Mouse (Mus musculus): ENCODE measurements around the gene Zic2. TPM values are rescaled to one million over a fixed set of nuclear protein-coding genes. Genes with fewer than 3 reads are reported as not detected.

The Zic2 gene
- not detected for polyA plus RNA-seq (2017; shearing (Covaris generic))

DNA sequence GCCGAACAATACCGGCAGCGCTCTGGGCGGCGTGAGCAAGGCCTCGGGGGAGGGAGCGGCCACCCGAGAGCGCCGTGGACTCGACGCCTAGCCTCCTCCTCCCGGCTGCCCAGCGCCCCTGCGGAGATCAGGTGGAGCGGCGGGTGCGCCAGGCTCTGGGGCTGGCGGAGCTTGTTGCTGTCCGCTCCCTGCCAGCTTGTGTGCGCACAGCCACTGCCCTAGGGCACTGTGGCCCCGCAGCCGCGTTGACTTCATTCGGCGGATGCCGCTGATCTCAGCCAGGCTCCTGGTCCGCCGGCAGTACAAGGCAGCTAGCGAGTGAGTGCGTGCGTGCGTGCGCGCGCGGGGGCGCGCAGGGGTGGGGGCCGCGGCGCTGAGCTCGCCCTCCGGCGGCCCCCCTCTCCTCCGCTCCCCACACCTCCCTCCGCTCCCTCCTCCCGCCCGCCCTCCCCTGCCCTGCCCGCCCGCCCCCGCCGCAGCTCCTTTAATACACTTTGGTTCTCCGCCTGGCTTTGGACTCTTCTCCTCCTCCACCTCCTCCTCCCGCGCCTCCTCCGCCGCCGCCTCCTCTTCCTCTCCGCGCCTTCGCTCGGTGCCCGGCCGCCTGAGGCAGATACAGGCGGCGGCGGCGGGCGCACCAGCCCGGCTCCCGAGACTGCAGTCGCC is at the start of gene Zic2:
Gene Zic2, plus strand, starts transcription at position 545 of the 666 bp plus-strand sequence.

DNA sequence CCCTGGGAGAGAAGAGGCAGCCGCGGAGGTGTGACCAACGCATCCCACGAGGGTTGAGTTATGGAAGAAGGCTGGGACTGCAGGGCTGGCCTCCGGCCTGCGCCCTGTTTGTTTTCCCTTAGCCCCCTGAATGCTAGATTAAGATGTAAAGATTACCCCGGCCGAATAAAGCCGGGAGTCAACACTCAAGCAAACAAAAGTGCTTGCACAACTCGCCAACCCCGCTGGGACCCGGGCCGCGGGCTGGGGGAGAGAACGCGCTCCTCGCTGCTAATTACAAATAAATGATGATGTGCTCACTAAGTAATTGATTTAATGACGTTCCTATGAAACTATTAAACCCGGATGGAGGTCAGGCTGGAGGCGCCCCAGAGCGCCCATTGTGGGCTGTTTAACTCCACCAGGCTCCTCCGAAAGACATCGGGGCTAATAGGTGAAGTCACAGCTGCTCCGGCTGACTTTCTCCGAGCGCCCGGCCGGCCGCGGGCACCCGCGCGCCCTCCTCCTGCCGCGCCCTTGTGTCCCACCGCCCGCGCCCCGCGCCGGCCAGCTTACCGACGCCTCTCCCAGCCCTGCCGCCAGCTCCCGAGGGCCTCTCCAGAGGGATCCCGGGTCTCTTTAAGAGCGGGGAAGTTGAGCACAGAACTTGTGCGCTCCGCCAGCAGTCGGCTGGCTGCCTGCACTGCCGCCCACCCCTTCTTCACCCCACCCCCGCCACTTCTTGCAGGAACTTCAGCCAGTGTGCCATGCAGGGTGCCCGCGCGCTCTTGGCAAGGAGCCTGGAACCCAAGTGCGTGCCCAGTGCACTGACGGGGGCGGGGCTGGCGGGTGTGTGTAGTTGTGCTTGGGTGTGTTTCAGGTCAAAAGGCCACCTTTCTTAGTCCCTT is 24.5 kb upstream of the Zic2 start, which contains the start of gene Gm5089:
Gene Gm5089, minus strand, starts transcription at position 620 of the 887 bp plus-strand sequence.

DNA sequence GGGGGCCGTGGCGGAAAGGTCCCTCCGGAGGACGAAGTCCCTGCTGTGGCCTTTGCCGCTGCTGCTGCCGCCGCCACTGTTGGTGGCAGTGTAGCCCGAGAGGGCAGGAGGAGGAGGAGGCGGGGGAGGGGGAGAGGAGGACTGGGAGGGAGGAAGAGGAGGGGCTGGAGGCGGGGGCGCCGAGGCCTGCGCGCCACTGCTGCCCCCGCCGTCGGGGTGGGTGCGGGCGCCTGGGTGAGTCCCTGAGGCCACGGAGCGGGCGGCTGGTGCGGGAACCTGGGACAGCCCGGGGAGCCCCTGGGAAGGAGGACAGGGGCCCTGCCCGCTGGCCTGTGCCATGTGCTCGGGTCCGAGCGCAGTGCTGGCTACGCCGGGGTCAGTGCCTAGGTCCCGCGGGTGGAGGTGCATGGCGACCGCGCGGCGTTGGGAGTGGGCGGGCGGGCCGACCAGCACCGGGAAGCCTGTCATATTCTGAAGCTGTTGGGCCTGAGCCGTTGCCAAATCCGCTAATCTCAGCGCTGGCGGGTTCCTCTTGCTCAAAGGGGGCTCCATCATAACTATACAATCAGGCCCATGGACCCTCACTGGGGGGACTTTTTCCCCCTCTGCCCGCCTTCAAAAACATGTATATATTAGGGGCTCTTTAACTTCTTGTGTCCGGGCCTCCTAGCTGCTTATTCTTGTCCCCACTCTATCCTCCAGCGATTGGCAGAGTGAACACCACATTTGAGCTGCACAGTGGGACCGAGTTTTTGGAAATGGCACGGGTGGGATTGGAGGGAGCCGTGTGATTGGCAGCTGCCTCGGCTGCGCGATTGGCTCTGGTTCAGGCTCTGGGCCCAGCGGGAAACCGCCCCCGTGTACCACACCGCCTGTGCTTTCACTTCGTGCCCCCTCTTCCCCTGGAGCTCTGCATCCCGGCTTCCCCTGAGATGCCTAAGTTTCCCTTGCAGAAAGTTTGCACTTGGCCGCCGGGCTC is 10.2 kb upstream of the Zic2 start, which contains the start of gene Zic5:
Gene Zic5, minus strand, starts transcription at position 915 of the 979 bp plus-strand sequence.

DNA sequence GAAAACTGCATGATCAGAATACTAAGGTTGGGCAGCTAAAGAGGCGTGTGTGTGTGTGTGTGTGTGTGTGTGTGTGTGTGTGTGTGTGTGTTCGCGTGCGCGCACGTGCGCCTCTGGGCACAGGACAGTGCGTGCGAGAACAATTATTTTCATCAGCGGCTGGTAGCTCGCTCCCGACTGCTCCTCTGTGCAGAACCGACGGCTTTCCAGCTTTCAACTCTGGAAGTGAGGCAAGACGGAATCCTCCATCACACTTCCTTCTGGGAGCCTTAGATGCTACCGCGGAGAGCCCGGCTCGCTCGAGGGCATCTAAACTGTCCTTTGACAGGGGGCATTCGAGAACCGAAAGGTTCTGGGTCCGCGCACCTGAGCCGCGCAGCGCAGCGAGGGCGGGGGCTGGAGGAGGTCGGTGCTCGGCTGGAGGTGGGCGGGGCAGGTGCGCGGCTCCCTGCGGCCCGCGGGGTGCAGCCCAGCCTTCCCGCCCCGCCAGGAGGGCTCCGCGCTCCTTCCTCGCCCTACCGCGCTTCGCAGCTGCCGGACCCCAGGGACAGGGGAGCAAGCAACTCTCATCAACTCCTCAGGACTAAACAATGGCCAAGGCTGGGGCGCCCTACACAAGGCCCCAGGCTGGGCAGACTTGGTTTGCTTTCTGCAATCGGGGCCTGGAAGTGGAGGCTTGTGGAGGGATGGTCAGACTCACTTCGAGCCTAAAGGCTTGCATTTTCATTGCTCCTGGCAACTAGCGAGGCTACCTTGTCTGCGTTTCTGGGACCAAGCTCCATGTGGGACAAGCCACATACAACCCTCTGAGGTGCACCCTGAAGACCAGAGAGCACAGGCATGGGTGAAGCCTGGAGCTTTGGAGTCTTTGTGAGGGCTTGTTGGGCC is 15.4 kb downstream of the Zic2 start, which contains the start of gene Gm10837:
Gene Gm10837, plus strand, starts transcription at position 146 of the 888 bp plus-strand sequence.

Other genes starting within 250 kb of the Zic2 start
- gene Gm5089, start 24.3 kb upstream of the Zic2 start, polyA plus RNA-seq (2017; shearing (Covaris generic)) = not detected
- gene Zic5, start 9.8 kb upstream of the Zic2 start, polyA plus RNA-seq (2017; shearing (Covaris generic)) = not detected
- gene Gm10837, start 15.2 kb downstream of the Zic2 start, polyA plus RNA-seq (2017; shearing (Covaris generic)) = not detected
- 35.8 TPM for gene Pcca, start 58.9 kb downstream of the Zic2 start, polyA plus RNA-seq (2017; shearing (Covaris generic))

Data from inflammation-experienced regulatory T-cells, adult 16 weeks (primary cell).